Mouse (Mus musculus) brain, embryonic 14.5 days (tissue): ENCODE data around the gene Nkrf.

Experiments used
- CTCF ChIP-seq: fragments of 200-500 bp; IDR thresholded peaks from 2 replicates; pipeline ENCODE4 v1.5.1; 2012; ENCODE audit warnings: inconsistent platforms, mild to moderate bottlenecking, moderate library complexity, borderline replicate concordance; ENCODE audit not compliant: insufficient read depth, insufficient read length; ENCODE audit errors: extremely low read depth
- POLR2A ChIP-seq: fragments of 200-500 bp; IDR thresholded peaks from 2 replicates; pipeline ENCODE4 v1.6.1; 2012; ENCODE audit warnings: mild to moderate bottlenecking, inconsistent platforms, borderline replicate concordance; ENCODE audit not compliant: poor library complexity, insufficient read depth, insufficient read length, severe bottlenecking; ENCODE audit errors: extremely low read depth

- TF ChIP-seq POLR2A (no peak), CTCF (no peak)
These were observed 55.5 kb downstream of the Nkrf start for GRCm38 (mm10) chrX:36847152-36847551.
